Mouse (Mus musculus): Measurements from ENCODE around the gene Ptx3. TPM values are rescaled to one million over a fixed set of nuclear protein-coding genes. Genes with fewer than 3 reads are reported as not detected.

Ptx3 gene
- not detected for polyA plus RNA-seq (2017; shearing (Covaris generic))

DNA sequence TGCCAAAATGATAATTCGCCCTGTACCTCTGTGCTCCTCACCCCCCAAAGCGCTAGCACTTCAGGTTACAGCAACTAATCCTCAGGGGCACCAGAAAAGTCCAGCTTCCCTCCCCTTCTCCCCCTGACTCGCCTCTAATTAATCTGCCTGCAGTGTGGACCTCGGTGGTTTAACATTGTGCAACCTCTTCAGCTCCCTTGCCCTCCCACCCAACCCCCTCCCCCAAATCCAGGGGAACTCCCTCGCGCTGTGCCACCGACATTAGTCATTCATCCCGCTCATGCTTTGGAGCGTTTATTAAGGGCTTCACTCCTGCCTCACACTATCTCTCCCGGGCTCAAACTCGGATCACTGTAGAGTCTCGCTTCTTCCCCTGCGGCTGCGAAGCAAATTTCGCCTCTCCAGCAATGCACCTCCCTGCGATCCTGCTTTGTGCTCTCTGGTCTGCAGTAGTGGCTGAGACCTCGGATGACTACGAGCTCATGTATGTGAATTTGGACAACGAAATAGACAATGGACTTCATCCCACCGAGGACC, at the start of gene Ptx3:
Gene Ptx3, plus strand, starts transcription at position 256 of the 537 bp plus-strand sequence.

Other genes with a start within 250 kb of the Ptx3 start
- not detected for gene Veph1, start 76.9 kb downstream of the Ptx3 start, polyA plus RNA-seq (2017; shearing (Covaris generic))